Mouse (Mus musculus): Measurements from ENCODE around the gene Vmn2r62. TPM values are rescaled to one million over a fixed set of nuclear protein-coding genes. Genes with fewer than 3 reads are reported as not detected.

Vmn2r62 gene
- polyA plus RNA-seq (2015; fragmentation: Nextera tagmentation; extraction: Ambion mirVana) = not detected in 2 replicates

GRCm38 (mm10) chr7:42793425-42793824 is at the start of gene Vmn2r62:
Gene Vmn2r62 (minus strand): TSS chr7:42793525.

GRCm38 (mm10) chr7:42726917-42727316 is 66.4 kb downstream of the Vmn2r62 start, which contains the start of gene Gm17067:
Gene Gm17067 (minus strand): TSS chr7:42727017.

Other genes with a start within 250 kb of the Vmn2r62 start
- not detected in 2 replicates for gene Gm21028, start 214.9 kb downstream of the Vmn2r62 start, polyA plus RNA-seq (2015; fragmentation: Nextera tagmentation; extraction: Ambion mirVana)
- gene Zfp977, start 201.0 kb downstream of the Vmn2r62 start, polyA plus RNA-seq (2015; fragmentation: Nextera tagmentation; extraction: Ambion mirVana) = 0.22 and 0.44 TPM in 2 replicates
- 0.78 and 1.2 TPM in 2 replicates for gene Zfp976, start 150.9 kb downstream of the Vmn2r62 start, polyA plus RNA-seq (2015; fragmentation: Nextera tagmentation; extraction: Ambion mirVana)
- gene Zfp975, start 100.8 kb downstream of the Vmn2r62 start, polyA plus RNA-seq (2015; fragmentation: Nextera tagmentation; extraction: Ambion mirVana) = 2.2 and 2.7 TPM in 2 replicates
- gene Gm17067, start 66.5 kb downstream of the Vmn2r62 start, polyA plus RNA-seq (2015; fragmentation: Nextera tagmentation; extraction: Ambion mirVana) = 0.05 TPM in 1 of 2 replicates, not detected in the other
- not detected in 2 replicates for gene Gm2381, start 73.7 kb upstream of the Vmn2r62 start, polyA plus RNA-seq (2015; fragmentation: Nextera tagmentation; extraction: Ambion mirVana)
- gene Vmn2r63, start 140.3 kb upstream of the Vmn2r62 start, polyA plus RNA-seq (2015; fragmentation: Nextera tagmentation; extraction: Ambion mirVana) = not detected in 2 replicates
- gene Gm9268, start 225.2 kb upstream of the Vmn2r62 start, polyA plus RNA-seq (2015; fragmentation: Nextera tagmentation; extraction: Ambion mirVana) = not detected in 2 replicates

All from spleen, postnatal 0 days (tissue).